Mouse (Mus musculus) NIH3T3 (cell line): ENCODE data around the gene Inha.
A peak's percentile ranks its signal among the peaks of the same experiment; 100 is the strongest.

Experiments used
- DNase-seq: peaks from one replicate; pipeline ENCODE4 v3.0.0-alpha.2; 2012; ENCODE audit warnings: low read depth

Inha gene

GRCm38 (mm10) chr1:75490785-75491551 is 15.9 kb upstream of the Inha start:
- no peak for DNase-seq

DNA sequence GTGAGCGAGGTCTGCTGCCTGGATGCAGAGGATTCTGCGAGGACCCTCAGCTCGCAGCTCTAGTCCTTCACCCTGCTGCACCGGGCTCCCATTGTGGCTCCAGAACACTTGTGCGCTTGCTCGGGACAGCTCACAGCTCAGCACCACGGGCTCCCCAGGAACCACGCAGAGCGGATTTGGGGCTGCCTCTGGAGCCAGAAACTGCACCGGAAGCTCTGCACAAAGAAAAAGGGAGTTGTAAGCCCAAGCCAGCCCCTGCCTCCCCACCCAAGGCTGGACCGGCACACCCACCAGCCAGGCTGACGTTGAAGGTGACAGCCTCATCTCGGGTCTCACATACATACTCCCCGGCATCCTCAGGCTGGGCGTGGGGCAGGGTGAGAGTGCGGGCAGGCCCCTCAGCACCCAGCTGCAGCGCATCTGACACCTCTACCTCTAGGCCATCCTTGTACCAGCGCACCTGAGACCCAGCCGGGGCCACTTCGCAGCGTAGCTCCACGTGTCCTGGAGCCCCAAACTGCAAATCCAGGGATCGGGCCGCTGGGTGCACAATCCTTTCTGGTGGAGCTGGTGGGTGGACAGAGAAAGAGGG is 14.2 kb upstream of the Inha start:
- no peak for DNase-seq

DNA sequence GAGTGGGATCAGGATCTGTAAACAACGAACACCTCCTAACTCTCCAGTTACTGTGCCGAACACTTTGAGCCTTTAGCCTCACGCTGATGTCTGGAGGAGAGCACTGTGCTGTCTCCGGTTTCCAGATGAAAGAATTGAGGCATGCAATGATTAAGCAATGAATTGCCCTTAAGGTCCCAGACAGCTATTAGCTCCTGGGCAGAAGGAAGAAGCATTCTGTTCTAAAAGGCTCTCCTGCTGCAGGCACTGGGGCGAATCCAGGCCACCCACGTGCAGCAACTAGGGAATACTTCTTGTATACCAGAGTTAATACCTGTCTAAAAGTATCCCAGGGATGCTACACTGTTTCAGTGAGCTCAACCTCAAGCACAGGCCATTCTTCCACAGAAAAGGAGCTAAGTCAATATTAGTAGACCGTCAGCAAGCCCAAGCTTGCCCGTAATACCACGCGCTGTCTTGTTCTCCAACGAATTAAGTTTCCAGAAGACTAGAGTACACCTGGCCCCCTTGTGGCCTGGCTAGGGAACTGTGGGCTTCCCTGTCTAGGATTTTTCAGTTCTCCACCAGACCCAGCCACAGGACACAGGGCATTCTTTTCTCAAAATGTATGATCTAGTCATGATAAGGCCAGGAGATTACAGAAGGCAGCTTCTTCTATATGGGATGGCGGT is 11.9 kb upstream of the Inha start:
- DNase-seq: peak; percentile 72

DNA sequence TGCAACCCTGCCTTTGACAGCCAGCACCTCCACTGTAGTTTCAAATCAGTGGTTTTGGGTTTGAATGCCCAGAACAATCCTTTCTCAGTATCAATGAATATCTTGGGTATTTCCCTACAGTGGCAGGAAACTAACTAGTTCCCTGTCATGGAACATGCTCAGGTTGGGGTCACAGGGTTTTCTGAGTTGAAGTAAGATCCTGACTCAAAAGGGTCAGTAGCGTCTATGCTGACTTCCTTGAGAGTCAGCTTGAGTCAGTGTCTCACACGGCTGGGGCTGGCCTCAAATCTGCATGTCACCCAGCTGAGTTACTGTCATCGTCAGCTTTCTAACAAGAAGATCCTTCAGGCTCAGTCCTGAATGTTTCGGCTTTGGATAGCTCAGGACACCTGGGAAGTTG is 8.0 kb upstream of the Inha start:
- DNase-seq: no peak

- DNase-seq: peak; percentile 51
Measured at GRCm38 (mm10) chr1:75499441-75499840, 7.4 kb upstream of the Inha start.

- no peak for DNase-seq
Measured at GRCm38 (mm10) chr1:75501905-75502304, 5.0 kb upstream of the Inha start.

GRCm38 (mm10) chr1:75502945-75503650 is 3.8 kb upstream of the Inha start:
- DNase-seq: no peak

GRCm38 (mm10) chr1:75503651-75503980 is 3.3 kb upstream of the Inha start:
- no peak for DNase-seq

DNA sequence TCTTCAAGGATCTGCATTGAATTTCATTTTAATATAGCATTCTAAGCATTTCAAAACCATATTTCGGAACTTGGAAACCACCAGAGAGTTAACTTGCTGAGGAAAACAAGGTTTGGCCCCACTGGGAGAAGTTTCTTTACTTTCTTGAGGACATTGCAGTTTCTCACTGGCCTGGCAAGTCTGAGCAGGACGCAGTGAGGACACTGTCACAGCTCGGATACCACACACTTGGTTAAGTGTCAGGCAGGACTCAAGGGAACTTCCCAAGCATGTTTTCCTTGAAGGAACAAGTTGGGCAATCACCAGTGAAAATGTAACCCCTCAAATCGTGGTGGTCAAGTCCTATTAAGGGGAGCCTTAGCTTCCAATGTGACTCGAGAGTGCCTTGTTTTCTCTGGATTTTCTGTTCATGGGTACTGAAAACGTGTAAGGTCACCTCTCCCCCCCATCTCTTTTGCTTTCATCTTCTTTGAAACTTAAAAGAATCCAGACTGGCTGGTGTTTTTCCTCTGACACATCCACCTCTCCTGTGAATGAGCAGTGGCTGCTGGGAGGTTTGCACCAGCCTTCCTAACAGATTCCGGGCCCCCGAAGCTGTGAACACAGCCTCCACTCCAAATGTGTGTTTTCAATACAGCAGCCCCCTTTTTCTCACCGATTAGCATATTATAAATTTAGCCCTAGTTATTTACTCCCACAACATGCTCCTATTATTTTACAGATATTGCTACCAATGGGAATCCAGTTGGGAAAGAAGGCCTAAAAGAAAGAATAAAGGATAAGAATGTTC is 2.4 kb upstream of the Inha start:
- no peak for DNase-seq

DNA sequence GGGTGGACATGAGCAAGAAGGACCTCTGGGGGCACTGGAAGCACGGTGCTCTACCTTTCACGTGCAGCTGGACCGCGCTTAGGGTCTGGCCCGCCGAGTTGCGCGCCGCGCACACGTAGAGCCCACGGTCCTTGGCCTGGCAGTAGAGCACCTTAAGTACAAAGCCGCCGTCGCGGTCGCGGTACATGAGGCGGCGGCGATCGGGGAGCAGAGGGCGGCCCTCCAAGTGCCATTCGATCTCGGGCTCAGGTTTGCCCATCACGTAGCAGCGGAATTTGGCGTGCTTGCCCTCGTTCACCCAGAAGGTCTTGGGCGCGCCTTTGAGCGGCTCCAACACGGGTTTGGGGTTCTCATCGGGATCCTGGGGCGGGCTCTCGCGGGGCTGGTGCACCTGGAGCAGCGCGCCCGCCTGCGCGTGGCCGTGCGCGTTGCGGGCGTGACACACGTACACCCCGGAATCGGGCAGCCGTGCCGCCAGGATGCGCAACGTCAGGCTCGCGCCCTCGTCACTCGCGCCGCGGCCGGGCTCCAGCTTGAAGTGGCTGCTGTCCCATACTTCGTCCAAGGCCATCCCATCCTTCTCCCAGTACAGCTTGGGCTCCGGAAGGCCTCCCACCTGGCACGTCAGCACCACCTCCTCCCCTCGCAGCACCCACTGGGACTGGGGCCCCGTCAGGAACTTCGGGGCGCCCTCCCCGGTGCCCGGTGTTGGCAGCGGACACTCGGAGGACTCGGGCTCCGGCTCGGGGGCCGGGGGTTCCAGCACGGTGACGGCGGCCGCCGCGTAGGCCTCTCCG is 1.5 kb upstream of the Inha start:
- peak; percentile 83 for DNase-seq

DNA sequence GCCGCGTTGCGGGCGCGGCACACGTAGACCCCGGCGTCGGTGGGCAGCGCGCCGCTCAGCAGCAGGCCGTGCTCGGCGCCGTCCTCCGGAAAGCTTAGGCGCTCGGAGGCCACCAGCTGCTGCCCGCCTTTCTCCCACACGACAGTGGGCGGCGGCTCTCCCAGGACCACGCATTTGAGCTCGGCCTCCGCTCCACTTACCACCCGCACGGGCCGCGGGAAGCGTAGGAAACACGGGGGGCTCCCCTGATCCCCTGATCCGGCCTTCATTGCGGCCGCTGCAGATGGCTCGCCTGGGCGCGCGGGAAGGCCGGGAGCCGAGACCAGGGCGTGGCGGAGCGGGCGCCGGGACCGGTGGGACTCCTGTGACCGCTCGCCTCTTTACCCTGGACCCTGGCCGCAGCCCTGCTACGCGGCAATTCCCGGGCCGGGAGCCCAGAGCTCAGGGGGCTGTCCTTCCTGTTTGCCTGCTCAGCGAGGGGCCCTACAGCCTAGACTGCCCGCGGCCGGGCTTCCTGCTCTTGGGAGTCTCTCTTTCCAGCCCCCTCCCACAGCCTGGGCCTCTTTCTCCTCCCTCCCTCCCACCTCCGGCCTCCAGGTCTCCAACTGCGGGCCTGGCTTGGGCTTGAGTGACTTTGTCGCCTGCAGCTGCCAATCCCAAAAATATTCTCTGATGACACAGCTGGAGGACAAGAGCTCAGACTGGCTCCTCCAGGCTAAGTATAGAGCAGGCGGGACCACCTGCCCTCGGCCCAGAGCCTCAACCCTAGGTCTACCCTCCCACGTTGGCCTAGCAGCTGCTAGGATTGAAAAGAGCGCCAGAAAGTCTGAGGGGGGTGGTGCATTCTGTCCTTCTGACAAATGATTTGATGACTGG is 683 bp upstream of the Inha start, which contains the start of gene Obsl1:
TSS of gene Obsl1 (minus strand) at position 497 of the 876 bp plus-strand sequence.
- DNase-seq: peak; percentile 88

DNA sequence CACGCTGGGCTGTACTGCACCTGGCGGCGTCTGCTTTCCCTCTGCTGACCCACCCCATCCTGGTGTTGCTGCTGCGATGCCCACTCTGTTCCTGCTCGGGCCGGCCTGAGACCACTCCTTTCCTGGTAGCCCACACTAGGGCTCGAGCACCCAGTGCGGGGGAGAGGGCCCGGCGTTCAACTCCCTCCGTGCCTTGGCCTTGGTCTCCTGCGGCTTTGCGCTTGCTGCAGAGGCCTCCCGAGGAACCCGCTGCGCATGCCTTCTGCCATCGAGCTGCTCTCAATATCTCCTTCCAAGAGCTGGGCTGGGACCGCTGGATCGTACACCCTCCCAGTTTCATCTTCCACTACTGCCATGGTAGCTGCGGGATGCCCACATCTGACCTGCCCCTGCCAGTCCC is 2.7 kb downstream of the Inha start:
- DNase-seq: no peak

DNA sequence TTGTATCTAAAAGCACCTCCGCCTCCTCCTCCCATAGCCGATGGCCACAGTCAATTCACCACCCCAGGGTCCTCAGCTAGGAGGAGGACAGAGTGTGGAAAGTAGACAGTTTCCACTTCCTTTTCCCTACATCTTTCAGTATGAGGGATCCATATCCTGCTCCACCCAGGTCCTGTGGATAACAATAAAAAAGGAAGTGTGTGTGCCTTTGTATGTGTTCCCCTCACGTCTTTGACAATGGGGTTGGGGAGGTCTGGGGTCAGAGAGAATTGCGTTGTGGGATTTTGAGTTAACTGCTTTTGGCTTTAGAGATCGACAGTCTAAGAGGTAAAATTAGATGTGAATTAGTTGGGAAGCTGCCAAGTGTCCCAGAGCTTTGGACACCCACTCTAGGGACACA is 3.3 kb downstream of the Inha start:
- DNase-seq: no peak

GRCm38 (mm10) chr1:75511437-75512210 is 4.7 kb downstream of the Inha start:
- DNase-seq: peak; percentile 31

DNA sequence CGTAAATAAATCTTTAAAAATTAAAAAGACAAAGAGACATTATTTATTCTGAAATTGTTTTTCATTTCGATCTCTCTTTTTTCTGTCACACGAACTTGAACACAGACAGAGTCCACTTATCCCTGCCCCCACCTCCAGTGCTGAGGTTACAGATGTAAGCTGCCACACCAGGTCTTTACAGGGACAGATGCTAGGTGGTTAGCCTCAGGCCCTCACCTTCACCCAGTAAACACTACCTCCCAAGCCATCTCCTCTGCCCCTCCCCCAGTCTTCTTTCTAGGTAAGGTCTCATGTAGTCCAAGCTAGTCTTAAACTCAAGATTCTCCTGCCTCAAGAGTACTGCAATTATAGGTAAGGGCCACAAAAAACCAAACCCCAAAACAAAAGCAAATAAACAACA is 5.7 kb downstream of the Inha start:
- DNase-seq: no peak

- DNase-seq: no peak
Measured at GRCm38 (mm10) chr1:75516703-75517380, 10.0 kb downstream of the Inha start.

GRCm38 (mm10) chr1:75517984-75518383 is 11.1 kb downstream of the Inha start:
- no peak for DNase-seq

DNA sequence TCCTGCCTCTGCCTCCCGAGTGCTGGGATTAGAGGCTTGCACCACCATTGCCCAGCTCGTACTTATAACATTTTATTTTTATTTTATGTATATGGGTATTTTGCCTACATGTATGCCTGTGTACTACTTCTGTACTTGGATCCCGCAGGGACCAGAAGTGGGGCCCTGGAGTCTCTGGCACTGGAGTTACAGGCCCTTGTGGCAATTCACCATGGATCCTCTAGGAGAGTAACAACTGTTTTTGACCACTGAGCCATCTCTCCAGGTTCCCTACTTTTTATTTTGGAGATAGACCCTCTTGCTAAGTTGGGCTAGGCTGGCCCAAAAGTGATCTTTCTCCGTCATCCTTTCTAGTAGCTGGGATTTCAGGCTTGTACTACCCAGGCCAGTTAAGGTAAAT is 11.6 kb downstream of the Inha start:
- no peak for DNase-seq

DNA sequence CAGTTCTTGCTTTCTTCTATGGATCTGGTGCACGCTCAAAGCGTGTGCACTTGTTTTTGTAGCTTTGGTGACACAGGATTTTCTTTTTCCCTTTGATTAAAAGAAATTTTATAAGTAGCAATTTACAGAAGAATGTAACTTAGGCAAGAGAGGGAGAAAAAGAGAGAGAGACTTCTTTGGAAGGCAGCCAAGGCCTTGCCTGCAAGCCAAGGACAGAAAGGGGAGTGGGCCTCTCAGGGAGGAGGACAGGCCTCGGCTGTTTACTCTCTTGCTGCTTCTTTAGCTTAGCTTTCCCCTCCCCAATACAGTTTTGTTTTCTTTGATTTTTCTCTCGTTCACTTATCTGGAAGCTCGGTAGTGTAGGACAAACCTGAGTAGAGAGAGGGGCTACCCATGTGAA is 12.7 kb downstream of the Inha start:
- DNase-seq: no peak
